Mouse (Mus musculus): ENCODE results near the gene Nphs1.

DNA sequence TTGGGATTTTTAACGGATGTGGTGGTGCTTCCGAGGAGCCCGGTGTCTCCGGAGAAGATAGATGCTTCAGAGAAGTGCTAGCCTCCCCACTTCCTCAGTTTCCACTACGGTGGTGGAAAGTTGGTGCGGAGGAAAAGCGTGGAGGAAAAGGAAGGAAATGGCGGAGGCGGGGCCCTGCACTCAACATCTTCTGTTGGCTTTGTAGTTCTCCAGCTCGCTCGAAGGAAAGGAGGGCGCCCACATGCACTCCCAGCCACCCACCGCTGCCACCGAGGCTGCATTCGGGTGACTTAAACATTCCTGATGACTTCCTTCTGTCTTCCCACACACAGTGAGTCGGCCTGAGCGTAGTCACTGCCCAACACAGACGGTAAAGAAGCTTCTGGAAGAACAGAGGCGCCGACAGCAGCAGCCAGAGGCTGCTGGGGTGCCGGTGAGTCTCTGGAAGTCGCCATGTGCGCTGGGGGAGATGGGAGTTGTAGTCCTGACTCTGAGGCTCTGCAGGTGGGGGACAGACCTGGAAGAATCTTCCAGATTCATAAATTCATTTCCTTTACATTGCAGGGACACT lies 35.0 kb upstream of the Nphs1 start:
- TF ChIP-seq EP300 (IDR thresholded peaks at IDR 0.05; ENCODE audit: low read length) (no peak), TBP (conservative IDR thresholded peaks at IDR 0.05; ENCODE audit: low read depth, low read length) (no peak), POLR2A (IDR thresholded peaks at IDR 0.05; ENCODE audit: low read depth, low read length) (no peak), JUN (IDR thresholded peaks at IDR 0.05; ENCODE audit: insufficient read depth, low read depth, low read length) (no peak), CTCF (conservative IDR thresholded peaks at IDR 0.05 in 1 of 2, IDR thresholded peaks at IDR 0.05 in 1 of 2; ENCODE audit: low read depth in 2 of 2, low read length in 2 of 2) (no peak), RCOR1 (conservative IDR thresholded peaks at IDR 0.05; ENCODE audit: low read depth, low read length) (no peak), MAZ (IDR thresholded peaks at IDR 0.05; ENCODE audit: low read depth, low read length) (no peak), MAX (IDR thresholded peaks at IDR 0.05; ENCODE audit: low read length) (no peak), USF2 (conservative IDR thresholded peaks at IDR 0.05; ENCODE audit: low read depth, low read length) (no peak), MEF2A (IDR thresholded peaks at IDR 0.05; ENCODE audit: borderline replicate concordance, low read depth, low read length) (no peak), HCFC1 (IDR thresholded peaks at IDR 0.05; ENCODE audit: low read depth, low read length) (peak; percentile 76), TCF12 (IDR thresholded peaks at IDR 0.05; ENCODE audit: low read depth, low read length) (0 out of 2 replicates have a peak, but pooled peaks have one; percentile 8)

All from CH12.LX (cell line).